Mouse (Mus musculus): ENCODE data around the gene Zfp101. TPM values are rescaled to one million over a fixed set of nuclear protein-coding genes. Genes with fewer than 3 reads are reported as not detected.

The Zfp101 gene
- polyA plus RNA-seq, 1 experiment from 2014 or later: 17.2 TPM

Other genes starting within 250 kb of the Zfp101 start
- gene Olfr55, start 226.2 kb downstream of the Zfp101 start, polyA plus RNA-seq (2015; fragmentation: Nextera tagmentation; extraction: Ambion mirVana): not detected in 2 replicates
- gene Olfr239, start 203.3 kb downstream of the Zfp101 start, polyA plus RNA-seq (2015; fragmentation: Nextera tagmentation; extraction: Ambion mirVana): not detected in 2 replicates
- gene Olfr1564, start 173.0 kb downstream of the Zfp101 start, polyA plus RNA-seq (2015; fragmentation: Nextera tagmentation; extraction: Ambion mirVana): not detected in 2 replicates
- 16.9 and 18.4 TPM in 2 replicates for gene Zfp955a, start 139.5 kb downstream of the Zfp101 start, polyA plus RNA-seq (2015; fragmentation: Nextera tagmentation; extraction: Ambion mirVana)
- 0.03 TPM in 1 of 2 replicates, not detected in the other for gene Olfr63, start 130.0 kb downstream of the Zfp101 start, polyA plus RNA-seq (2015; fragmentation: Nextera tagmentation; extraction: Ambion mirVana)
- 13.2 and 15.3 TPM in 2 replicates for gene Zfp955b, start 105.1 kb downstream of the Zfp101 start, polyA plus RNA-seq (2015; fragmentation: Nextera tagmentation; extraction: Ambion mirVana)
- gene Zfp81, start 35.8 kb downstream of the Zfp101 start, polyA plus RNA-seq (2015; fragmentation: Nextera tagmentation; extraction: Ambion mirVana): 8.4 and 9.0 TPM in 2 replicates
- 0.18 TPM in 1 of 2 replicates, not detected in the other for gene Actl9, start 38.3 kb upstream of the Zfp101 start, polyA plus RNA-seq (2015; fragmentation: Nextera tagmentation; extraction: Ambion mirVana)
- 91.1 and 94.0 TPM in 2 replicates for gene Adamts10, start 129.6 kb upstream of the Zfp101 start, polyA plus RNA-seq (2015; fragmentation: Nextera tagmentation; extraction: Ambion mirVana)
- 5.6 and 6.2 TPM in 2 replicates for gene Myo1f, start 161.1 kb upstream of the Zfp101 start, polyA plus RNA-seq (2015; fragmentation: Nextera tagmentation; extraction: Ambion mirVana)
- 40.5 and 42.4 TPM in 2 replicates for gene Zfp414, start 234.4 kb upstream of the Zfp101 start, polyA plus RNA-seq (2015; fragmentation: Nextera tagmentation; extraction: Ambion mirVana)
- 0.27 and 0.34 TPM in 2 replicates for gene Pram1, start 243.4 kb upstream of the Zfp101 start, polyA plus RNA-seq (2015; fragmentation: Nextera tagmentation; extraction: Ambion mirVana)

Measured in limb, embryonic 15.5 days (tissue).